Mouse (Mus musculus) liver, postnatal 0 days (tissue): ENCODE results near the gene Kctd21. TPM values are rescaled to one million over a fixed set of nuclear protein-coding genes. Genes with fewer than 3 reads are reported as not detected.

Experiments used
- ATAC-seq: fragments of 200-750 bp; cut with Nextera tagmentation; 2 replicates; pipeline ENCODE4 v1.8.0; 2017; ENCODE audit warnings: mild to moderate bottlenecking, moderate library complexity
- DNase-seq: peaks from one replicate; pipeline ENCODE4 v3.0.0-alpha.2; 2016
- H3K27ac ChIP-seq: fragments of 300-500 bp; sonication (generic); 2 replicates; pipeline ENCODE4 v1.5.1; 2014; ENCODE audit warnings: antibody characterized with exemption, moderate library complexity, mild to moderate bottlenecking, low read depth
- H3K27me3 ChIP-seq: fragments of 300-500 bp; sonication (generic); 2 replicates; pipeline ENCODE4 v1.6.1; 2014; ENCODE audit warnings: low read length, control low read depth, mixed read lengths; ENCODE audit not compliant: insufficient read depth
- H3K36me3 ChIP-seq: fragments of 300-500 bp; sonication (generic); replicated peaks from 2 replicates; pipeline ENCODE4 v1.6.1; 2014; ENCODE audit warnings: mild to moderate bottlenecking, control low read depth, low read length, moderate library complexity, mixed read lengths; ENCODE audit not compliant: insufficient read depth
- H3K4me1 ChIP-seq: fragments of 300-500 bp; sonication (generic); 2 replicates; pipeline ENCODE4 v1.6.1; 2014; ENCODE audit warnings: antibody characterized with exemption, mild to moderate bottlenecking, control low read depth; ENCODE audit not compliant: insufficient read depth
- H3K4me2 ChIP-seq: fragments of 300-500 bp; sonication (generic); 2 replicates; pipeline ENCODE4 v1.6.1; 2014; ENCODE audit warnings: low read depth, mild to moderate bottlenecking, low read length, moderate library complexity, mixed read lengths
- H3K4me3 ChIP-seq: fragments of 300-500 bp; sonication (generic); 2 replicates; pipeline ENCODE4 v1.5.1; 2014; ENCODE audit warnings: low read depth, low read length
- H3K9ac ChIP-seq: fragments of 300-500 bp; sonication (generic); replicated peaks from 2 replicates; pipeline ENCODE4 v1.6.1; 2014; ENCODE audit warnings: mild to moderate bottlenecking, moderate library complexity
- H3K9me3 ChIP-seq: fragments of 300-500 bp; sonication (generic); 2 replicates; pipeline ENCODE4 v1.6.1; 2016; ENCODE audit warnings: mild to moderate bottlenecking, control low read depth, low read length, mixed read lengths
- CTCF ChIP-seq: sonication (generic); IDR thresholded peaks from 2 replicates; pipeline ENCODE4 v1.5.1; 2016; ENCODE audit warnings: antibody characterized with exemption, low read depth
- EP300 ChIP-seq: IDR thresholded peaks from 2 replicates; pipeline ENCODE4 v1.6.1; 2016; ENCODE audit warnings: antibody characterized with exemption, low read depth, mild to moderate bottlenecking
- WGBS: fragments of 180-500 bp; shearing (Covaris S2); extraction: QIAGEN DNeasy Blood & Tissue Kit; methylation state at CpG from one replicate; pipeline ENCODE4 v1.1.7; 2014; ENCODE audit not compliant: insufficient replicate concordance; 5-methylcytosine and 5-hydroxymethylcytosine counted together
- polyA plus RNA-seq: library from polyadenylated mRNA; unstranded; fragments of >200 nt; fragmentation: Nextera tagmentation; extraction: Ambion mirVana; gene quantifications from 2 replicates; pipeline ENCODE4 v1.2.1, GENCODE M21; 2015

Kctd21 gene
- 1.1 and 1.2 TPM in 2 replicates for polyA plus RNA-seq

DNA sequence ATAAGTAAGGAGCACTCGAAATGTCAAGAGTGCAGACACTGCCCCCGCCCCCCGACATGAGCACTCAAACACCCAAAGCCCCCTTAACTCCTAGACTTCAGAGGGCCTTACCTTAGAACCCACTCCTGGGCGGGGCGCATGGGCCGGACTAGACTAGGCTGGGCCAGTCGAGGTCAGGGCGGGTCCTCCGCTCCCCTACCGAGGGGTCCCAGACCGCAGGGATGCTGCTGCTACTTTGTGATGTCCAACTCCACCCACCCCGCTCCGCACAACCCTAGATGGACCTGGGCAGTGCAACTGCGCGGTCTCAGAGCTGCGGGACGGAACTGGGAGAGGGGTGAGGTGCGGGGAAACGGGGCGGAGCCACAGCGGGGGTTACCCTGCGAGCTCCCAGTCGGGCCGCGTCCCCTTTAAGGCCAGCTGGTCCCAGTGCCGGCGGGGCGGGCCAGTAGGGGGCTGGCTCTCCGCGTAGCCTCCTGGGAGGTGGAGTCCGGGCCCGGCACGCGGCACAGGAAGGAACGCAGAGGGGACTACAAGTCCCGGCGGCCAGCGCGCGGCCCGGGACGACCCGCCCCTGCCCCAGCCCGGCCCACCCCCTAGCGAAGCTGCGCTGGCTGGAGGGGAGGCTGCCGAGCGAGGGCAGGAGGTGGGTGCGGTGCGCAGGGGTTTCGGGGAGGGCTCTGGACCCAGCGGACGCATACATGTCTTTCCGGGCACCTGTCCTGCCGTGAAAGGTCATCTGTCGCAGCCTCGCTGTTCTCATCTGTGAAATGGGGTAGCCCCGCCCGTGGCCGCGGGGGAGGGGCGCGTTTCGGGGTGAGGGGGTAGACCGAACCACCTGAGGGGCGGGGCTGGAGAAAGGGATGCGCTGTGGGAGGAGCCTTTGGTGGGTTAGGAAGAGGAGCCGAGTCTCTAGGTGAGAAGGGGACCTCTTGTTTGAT lies at the start of gene Kctd21, which contains the start of gene Usp35:
Gene Kctd21, plus strand, starts transcription at position 602 of the 941 bp plus-strand sequence.
Gene Usp35, minus strand, starts transcription at position 295 of the 941 bp plus-strand sequence.
- Histone ChIP-seq H3K9ac (peak within 1 kb of the TSS; percentile 70), H3K36me3 (no peaks in the 10 kb centered on the region), H3K4me1 (peaks cover 15% of the 10 kb centered on the region), H3K27me3 (peaks cover 6% of the 10 kb centered on the region; the same call in 1 of the 2 replicates), H3K9me3 (no peaks in the 10 kb centered on the region), H3K27ac (no peak within 1 kb of the TSS), H3K4me3 (peak within 1 kb of the TSS; percentile 80), H3K4me2 (peak within 1 kb of the TSS; percentile 82)
- ATAC-seq: peak; percentile 100
- TF ChIP-seq CTCF (peak; percentile 49), EP300 (no peak)
- 2% methylated on average over 61 of the region's 68 CpGs for WGBS
- DNase-seq: peak; percentile 94

DNA sequence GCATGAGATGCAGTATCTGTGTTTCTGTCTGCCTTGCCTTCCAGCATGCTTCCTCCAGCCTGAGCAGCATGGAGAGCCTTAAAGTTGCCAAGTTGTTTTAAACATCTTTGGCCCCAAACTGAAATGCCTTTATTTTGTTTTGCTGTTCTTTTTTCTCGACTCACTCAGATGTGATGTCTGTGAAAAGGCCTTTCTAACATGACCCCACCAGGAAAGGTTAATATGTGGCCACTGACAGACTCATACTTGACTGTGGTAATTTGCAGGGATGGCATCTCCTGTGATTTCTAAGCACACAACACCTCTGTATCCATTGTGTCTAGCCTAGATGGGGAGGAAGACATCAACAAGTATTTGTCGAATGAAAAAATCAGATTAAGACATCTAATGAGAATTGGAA lies 35.1 kb upstream of the Kctd21 start:
- ATAC-seq: no peak
- no peaks in the 10 kb centered on the region for H3K27me3 ChIP-seq
- TF ChIP-seq EP300 (no peak), CTCF (no peak)
- no peaks in the 10 kb centered on the region for H3K4me1 ChIP-seq
- no peak overlapping the region for H3K27ac ChIP-seq
- H3K4me2 ChIP-seq: no peak overlapping the region
- H3K36me3 ChIP-seq: peaks cover 13% of the 10 kb centered on the region; the same call in 1 of the 2 replicates
- no peak for DNase-seq
- no peak overlapping the region for H3K4me3 ChIP-seq
- H3K9me3 ChIP-seq: no peaks in the 10 kb centered on the region
- WGBS: 51% methylated on average over 2 of the region's 2 CpGs
- H3K9ac ChIP-seq: no peak overlapping the region

DNA sequence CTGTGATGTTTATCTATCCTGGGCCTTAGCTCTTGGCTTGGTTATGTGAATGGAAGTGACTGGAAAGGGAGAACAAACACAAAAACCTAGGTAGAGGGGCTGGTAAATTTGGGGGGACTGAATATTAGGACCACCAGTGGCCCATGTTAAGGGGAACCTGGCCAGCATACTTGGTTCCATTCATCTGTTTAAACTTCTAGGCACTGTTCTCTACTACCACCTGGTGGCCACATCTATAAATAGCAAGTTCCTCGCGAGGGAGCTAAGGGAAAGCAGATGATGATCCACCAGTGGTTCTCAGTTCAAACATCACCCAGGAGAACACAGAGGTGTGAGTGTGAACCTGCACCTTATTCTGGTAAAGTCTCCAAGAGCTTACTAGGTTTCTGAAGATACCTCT lies 34.7 kb upstream of the Kctd21 start:
- H3K4me2 ChIP-seq: no peak overlapping the region
- H3K4me1 ChIP-seq: no peaks in the 10 kb centered on the region
- no peak overlapping the region for H3K27ac ChIP-seq
- TF ChIP-seq EP300: no peak
- peak; percentile 93 for TF ChIP-seq CTCF
- WGBS: 1% methylated on average over 2 of the region's 2 CpGs
- DNase-seq (peak; percentile 63), ATAC-seq (no peak)
- no peak overlapping the region for H3K9ac ChIP-seq
- peaks cover 13% of the 10 kb centered on the region; the same call in 1 of the 2 replicates for H3K36me3 ChIP-seq
- H3K4me3 ChIP-seq: no peak overlapping the region
- no peaks in the 10 kb centered on the region for H3K9me3 ChIP-seq
- no peaks in the 10 kb centered on the region for H3K27me3 ChIP-seq

DNA sequence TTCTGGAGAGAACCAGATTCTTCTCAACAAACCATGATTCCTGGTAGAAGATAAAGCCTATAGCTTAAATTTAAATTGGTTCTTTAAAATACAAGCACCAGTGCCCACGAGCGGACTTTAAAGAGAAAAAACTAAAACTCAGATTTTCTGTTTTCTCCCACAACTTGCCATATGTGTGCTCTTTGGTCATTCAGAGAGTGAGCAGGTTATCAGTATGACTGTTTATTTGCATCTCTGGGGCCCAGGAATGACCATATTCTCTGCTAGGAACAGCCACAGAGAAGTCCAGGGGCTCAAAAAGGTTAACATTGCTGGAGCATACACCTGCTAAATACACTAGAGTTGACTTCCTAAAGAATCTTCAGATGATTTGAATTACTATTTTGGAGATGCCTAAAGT lies 33.8 kb upstream of the Kctd21 start:
- WGBS: 73% methylated on average over 2 of the region's 2 CpGs
- Histone ChIP-seq H3K9ac (no peak overlapping the region), H3K4me2 (no peak overlapping the region), H3K4me3 (no peak overlapping the region), H3K36me3 (peaks cover 14% of the 10 kb centered on the region; the same call in 1 of the 2 replicates), H3K27ac (no peak overlapping the region), H3K27me3 (no peaks in the 10 kb centered on the region), H3K4me1 (no peaks in the 10 kb centered on the region), H3K9me3 (no peaks in the 10 kb centered on the region)
- no peak for TF ChIP-seq CTCF
- TF ChIP-seq EP300: no peak
- ATAC-seq (no peak), DNase-seq (no peak)

DNA sequence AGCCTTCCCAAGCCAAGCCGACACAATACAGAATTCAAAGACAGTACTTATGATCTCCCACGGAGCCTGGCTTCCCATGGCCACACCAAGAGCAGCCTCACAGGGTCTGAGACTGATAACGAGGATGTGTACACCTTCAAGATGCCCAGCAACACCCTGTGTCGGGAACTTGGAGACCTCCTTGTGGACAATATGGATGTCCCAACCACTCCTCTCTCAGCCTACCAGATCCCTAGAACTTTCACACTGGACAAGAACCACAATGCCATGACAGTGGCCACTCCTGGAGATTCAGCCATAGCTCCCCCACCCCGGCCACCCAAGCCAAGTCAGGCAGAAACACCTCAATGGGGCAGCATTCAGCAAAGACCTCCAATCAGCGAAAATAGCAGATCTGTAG lies 33.2 kb upstream of the Kctd21 start:
- Histone ChIP-seq H3K9me3 (no peaks in the 10 kb centered on the region), H3K4me2 (no peak overlapping the region), H3K36me3 (peaks cover 15% of the 10 kb centered on the region; the same call in 1 of the 2 replicates), H3K9ac (no peak overlapping the region), H3K27ac (no peak overlapping the region), H3K4me3 (no peak overlapping the region), H3K27me3 (no peaks in the 10 kb centered on the region), H3K4me1 (no peaks in the 10 kb centered on the region)
- WGBS: 85% methylated on average over 6 of the region's 6 CpGs
- DNase-seq (no peak), ATAC-seq (no peak)
- TF ChIP-seq EP300: no peak
- TF ChIP-seq CTCF: no peak

DNA sequence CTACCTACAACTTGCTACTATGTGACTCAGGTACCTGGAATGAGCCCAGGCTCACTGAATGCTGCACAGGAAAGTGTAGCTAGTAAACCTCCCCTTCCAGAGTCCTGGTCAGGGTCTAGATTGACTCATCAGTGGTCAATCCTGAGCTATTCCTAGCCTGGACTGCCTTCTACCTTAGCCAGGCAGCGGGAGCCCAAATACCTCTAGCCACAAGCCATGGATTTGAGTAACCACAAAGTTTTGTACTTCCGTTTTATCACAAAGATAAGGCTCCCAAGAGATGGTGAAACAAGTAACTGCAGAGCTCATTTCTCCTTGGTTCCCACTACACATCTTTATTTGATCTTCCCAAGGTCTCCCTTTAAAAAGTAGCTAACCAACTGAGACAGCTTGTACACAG lies 31.2 kb upstream of the Kctd21 start:
- H3K4me3 ChIP-seq: no peak overlapping the region
- no peaks in the 10 kb centered on the region for H3K27me3 ChIP-seq
- 47% methylated on average over 2 of the region's 2 CpGs for WGBS
- DNase-seq (no peak), ATAC-seq (no peak)
- H3K4me1 ChIP-seq: no peaks in the 10 kb centered on the region
- TF ChIP-seq EP300: no peak
- TF ChIP-seq CTCF: no peak
- H3K9me3 ChIP-seq: no peaks in the 10 kb centered on the region
- peaks cover 17% of the 10 kb centered on the region; the same call in 1 of the 2 replicates for H3K36me3 ChIP-seq
- no peak overlapping the region for H3K27ac ChIP-seq
- no peak overlapping the region for H3K4me2 ChIP-seq
- no peak overlapping the region for H3K9ac ChIP-seq
